Mouse (Mus musculus): ENCODE data around the gene P4hb.

DNA sequence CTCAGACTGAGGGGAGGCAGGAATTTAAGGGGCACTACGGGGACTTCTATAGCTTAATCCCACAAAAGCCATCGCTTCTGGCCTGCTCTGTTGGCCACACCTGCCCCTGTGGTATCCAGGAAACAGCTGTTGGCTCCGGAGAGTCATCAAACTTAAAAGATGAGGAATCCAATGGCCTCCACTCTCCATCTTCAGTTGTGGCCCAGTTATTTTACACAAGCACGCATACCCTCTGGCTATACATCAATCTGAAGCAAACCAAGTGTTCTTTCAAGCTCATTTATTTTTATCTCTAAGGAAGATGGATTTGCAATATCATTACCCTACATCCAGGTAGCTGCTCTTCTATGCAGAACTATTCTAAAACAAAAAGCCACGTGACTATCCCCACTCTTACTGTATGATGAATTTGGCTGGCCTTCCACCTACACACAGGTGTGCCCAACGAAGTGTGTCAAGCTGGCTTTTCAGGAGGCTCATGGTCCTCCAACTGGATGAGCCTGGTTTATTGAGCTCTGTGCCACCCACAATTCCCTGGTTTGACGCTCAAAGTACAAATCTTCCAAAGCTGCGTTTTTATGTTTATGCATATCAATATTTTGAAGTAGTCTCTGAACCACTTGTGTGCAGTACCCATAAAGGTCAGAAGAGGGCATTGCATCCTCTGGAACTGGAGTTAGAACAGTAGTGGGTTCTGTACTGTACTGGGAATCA, 9.4 kb upstream of the P4hb start:
- TF ChIP-seq CTCF (conservative IDR thresholded peaks at IDR 0.05; ENCODE audit: insufficient read depth, insufficient read length, low read depth, low read length), result 0 out of 2 replicates have a peak, but pooled peaks have one; percentile 13
- TF ChIP-seq POLR2A (IDR thresholded peaks at IDR 0.05; ENCODE audit: low read depth, low read length), result no peak

Data from kidney, adult 2 months (tissue).